Mouse (Mus musculus) thymus, adult 2 months (tissue): Measurements from ENCODE around the gene Nudt8. TPM values are rescaled to one million over a fixed set of nuclear protein-coding genes. Genes with fewer than 3 reads are reported as not detected.

Experiments used
- DNase-seq: peaks from one replicate; pipeline ENCODE4 v3.0.0; 2021
- H3K27ac ChIP-seq: fragments of 200-500 bp; 2 replicates; pipeline ENCODE4 v1.5.1; 2012; ENCODE audit warnings: low read length, control low read depth; ENCODE audit not compliant: control insufficient read depth, insufficient read depth
- H3K27me3 ChIP-seq: fragments of 200-500 bp; 2 replicates; pipeline ENCODE4 v1.6.1; 2012; ENCODE audit warnings: mild to moderate bottlenecking, low read length, moderate library complexity, mixed read lengths; ENCODE audit not compliant: control insufficient read depth, insufficient read depth
- H3K36me3 ChIP-seq: fragments of 200-500 bp; 2 replicates; pipeline ENCODE4 v1.6.1; 2012; ENCODE audit warnings: mild to moderate bottlenecking, low read length, moderate library complexity; ENCODE audit not compliant: control insufficient read depth, insufficient read depth
- H3K4me1 ChIP-seq: fragments of 200-500 bp; replicated peaks from 2 replicates; pipeline ENCODE4 v1.6.1; 2012; ENCODE audit warnings: low read length; ENCODE audit not compliant: control insufficient read depth, insufficient read depth
- H3K4me3 ChIP-seq: fragments of 200-500 bp; 2 replicates; pipeline ENCODE4 v1.5.1; 2012; ENCODE audit warnings: mild to moderate bottlenecking, low read length, control low read depth, moderate library complexity; ENCODE audit not compliant: control insufficient read depth, insufficient read depth
- CTCF ChIP-seq: fragments of 200-500 bp; IDR thresholded peaks from 2 replicates; pipeline ENCODE4 v1.5.1; 2012; ENCODE audit warnings: mild to moderate bottlenecking, control low read depth, low read length, moderate library complexity, borderline replicate concordance; ENCODE audit not compliant: control insufficient read depth, poor library complexity, insufficient read depth; ENCODE audit errors: extremely low read depth
- POLR2A ChIP-seq: fragments of 200-500 bp; IDR thresholded peaks from 2 replicates; pipeline ENCODE4 v1.6.1; 2012; ENCODE audit warnings: mild to moderate bottlenecking, low read length, control low read depth, moderate library complexity; ENCODE audit not compliant: control insufficient read depth, poor library complexity, insufficient read depth; ENCODE audit errors: extremely low read depth
- WGBS: fragments of 180-500 bp; shearing (Covaris S2); methylation state at CpG from one replicate; pipeline ENCODE4 v1.1.7; 2018; 5-methylcytosine and 5-hydroxymethylcytosine counted together
- polyA plus RNA-seq: library from polyadenylated mRNA; depleted of rRNA; stranded (reverse); fragments of >200 nt; gene quantifications from 2 replicates; pipeline ENCODE4 v1.2.3, GENCODE M21; 2012

Nudt8 gene
- polyA plus RNA-seq, 1 experiment: 23.6 TPM

DNA sequence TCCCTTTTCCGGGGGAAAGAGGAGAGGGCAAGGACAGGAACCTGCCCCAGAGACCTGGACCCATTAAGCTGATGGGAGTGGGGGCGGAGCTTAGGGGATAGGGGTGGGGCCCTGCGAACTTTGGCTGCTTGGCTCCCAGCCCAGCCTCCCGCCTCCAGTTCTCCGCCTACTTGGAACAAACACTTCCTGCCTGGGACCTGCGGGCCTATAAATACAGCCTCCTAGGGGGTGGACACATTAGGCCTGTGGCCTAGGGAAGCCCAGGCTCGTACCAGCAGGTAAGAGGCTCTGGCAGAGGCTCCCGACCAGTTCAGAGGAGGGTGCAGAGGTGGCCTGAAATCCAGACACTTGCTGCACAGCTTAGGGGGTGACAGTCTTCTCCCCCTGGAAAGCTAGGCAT lies 14.0 kb upstream of the Nudt8 start, which contains the start of gene Acy3:
TSS of gene Acy3 (plus strand) at position 237 of the 400 bp plus-strand sequence.
- 53% methylated on average over 8 of the region's 8 CpGs for WGBS
- no peak within 1 kb of the TSS for H3K4me3 ChIP-seq

DNA sequence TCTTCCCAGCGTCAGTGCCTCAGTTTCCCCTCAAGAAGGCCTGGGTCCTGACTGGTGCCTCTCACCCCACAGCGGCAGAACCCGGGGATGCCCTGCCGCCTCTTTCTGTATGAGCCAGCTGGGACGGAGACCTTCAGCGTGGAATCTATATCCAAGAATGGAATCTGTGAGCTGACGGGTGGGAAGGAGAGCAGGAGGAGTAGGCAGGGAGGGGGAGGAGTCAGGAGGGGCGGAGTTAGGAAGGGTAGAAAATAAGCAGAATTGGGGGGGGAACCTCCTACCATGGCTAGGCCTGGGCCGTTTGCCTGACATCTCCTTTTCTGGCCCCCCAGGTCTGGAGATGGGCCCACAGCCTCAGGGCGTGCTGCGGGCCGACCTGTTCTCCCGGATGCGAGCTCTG lies 12.3 kb upstream of the Nudt8 start:
- Histone ChIP-seq H3K27ac (no peak overlapping the region), H3K4me1 (peaks cover 16% of the 10 kb centered on the region), H3K27me3 (no peaks in the 10 kb centered on the region), H3K36me3 (no peaks in the 10 kb centered on the region), H3K4me3 (no peak overlapping the region)
- TF ChIP-seq POLR2A: no peak
- no peak for TF ChIP-seq CTCF
- DNase-seq: no peak
- WGBS: 97% methylated on average over 14 of the region's 14 CpGs

More for the DNA sequence above, 14.0 kb upstream of the Nudt8 start, which contains the start of gene Acy3:
- no peak for DNase-seq
- TF ChIP-seq POLR2A: no peak
- no peak for TF ChIP-seq CTCF
- Histone ChIP-seq H3K27ac (no peak within 1 kb of the TSS), H3K4me1 (peaks cover 16% of the 10 kb centered on the region), H3K27me3 (no peaks in the 10 kb centered on the region), H3K36me3 (no peaks in the 10 kb centered on the region)

DNA sequence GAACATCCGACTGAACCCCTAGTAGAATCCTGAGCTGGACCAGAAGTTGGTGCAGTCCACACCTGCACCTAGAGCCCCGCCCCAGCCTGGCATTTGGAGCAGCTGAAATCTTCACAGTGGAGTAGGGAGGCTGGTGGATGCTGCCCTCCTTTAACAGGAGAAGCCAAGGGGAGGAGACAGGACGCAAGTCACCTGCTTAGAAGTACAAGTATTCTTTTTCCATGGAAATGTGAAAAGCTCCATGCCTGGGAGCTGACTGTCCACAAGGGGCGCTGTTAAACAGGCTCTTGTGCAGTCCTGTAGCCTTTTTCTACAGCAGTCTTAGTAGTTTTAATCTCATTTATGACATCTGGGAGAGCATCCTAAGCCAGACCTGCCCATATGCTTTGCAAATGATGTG lies 11.6 kb upstream of the Nudt8 start:
- Histone ChIP-seq H3K4me3 (no peak overlapping the region), H3K36me3 (no peaks in the 10 kb centered on the region), H3K27me3 (no peaks in the 10 kb centered on the region), H3K4me1 (peaks cover 16% of the 10 kb centered on the region), H3K27ac (no peak overlapping the region)
- no peak for TF ChIP-seq POLR2A
- no peak for TF ChIP-seq CTCF
- WGBS: 95% methylated on average over 4 of the region's 4 CpGs
- DNase-seq: no peak

DNA sequence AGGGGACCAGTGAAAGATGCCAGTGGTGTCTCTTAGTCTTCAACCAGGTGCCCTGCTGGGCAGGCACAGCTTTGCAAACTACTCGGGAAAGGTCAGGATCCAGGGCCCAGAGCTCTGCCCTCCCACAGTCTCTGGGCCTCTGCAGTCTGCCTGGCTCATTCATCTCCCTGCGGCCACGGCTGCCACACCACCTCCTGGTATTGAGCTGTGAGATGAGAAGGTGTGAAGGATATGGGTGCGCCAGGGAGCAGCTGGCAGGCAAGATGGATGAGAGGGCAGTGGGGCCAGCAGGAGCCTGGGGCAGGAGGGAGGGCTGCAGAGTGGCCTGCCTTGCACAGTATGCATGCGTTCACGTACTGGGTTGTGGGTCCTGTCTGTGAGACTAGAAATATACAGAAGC lies 9.6 kb upstream of the Nudt8 start:
- Histone ChIP-seq H3K27ac (no peak overlapping the region), H3K27me3 (no peaks in the 10 kb centered on the region), H3K4me1 (0 out of 2 replicates have a peak, but pooled peaks cover 5% of the 10 kb centered on the region), H3K36me3 (no peaks in the 10 kb centered on the region), H3K4me3 (no peak overlapping the region)
- DNase-seq: no peak
- 90% methylated on average over 6 of the region's 6 CpGs for WGBS
- TF ChIP-seq POLR2A (no peak), CTCF (no peak)

- TF ChIP-seq POLR2A (no peak), CTCF (no peak)
- no peak for DNase-seq
- Histone ChIP-seq H3K27ac (no peak overlapping the region), H3K27me3 (no peaks in the 10 kb centered on the region), H3K4me3 (no peak overlapping the region), H3K4me1 (no peaks in the 10 kb centered on the region), H3K36me3 (no peaks in the 10 kb centered on the region)
- WGBS: 95% methylated on average over 3 of the region's 3 CpGs
Measured at GRCm38 (mm10) chr19:3991562-3991961, 8.8 kb upstream of the Nudt8 start.

DNA sequence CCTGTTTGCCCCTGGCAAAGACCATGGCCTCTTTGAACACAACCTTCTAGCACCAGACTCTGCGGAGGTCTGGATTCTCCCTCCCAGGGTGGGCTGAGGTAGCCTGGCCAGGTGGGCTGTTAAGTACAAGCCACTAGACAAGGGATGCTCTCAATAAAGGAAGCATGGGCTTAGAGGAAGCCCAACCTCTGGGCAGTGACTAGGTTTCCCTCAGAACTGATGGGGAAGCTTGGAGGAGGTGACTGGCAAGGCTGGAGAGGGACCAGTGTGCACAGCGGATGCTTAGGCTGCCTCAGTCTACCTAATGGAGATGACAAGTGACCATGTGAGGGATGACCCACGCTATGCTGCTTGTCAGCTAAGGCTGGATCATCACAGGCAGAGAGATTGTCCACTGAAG lies 8.4 kb upstream of the Nudt8 start:
- no peak for DNase-seq
- Histone ChIP-seq H3K36me3 (no peaks in the 10 kb centered on the region), H3K27ac (no peak overlapping the region), H3K4me1 (no peaks in the 10 kb centered on the region), H3K4me3 (no peak overlapping the region), H3K27me3 (no peaks in the 10 kb centered on the region)
- WGBS: 93% methylated on average over 3 of the region's 3 CpGs
- TF ChIP-seq CTCF (no peak), POLR2A (no peak)

GRCm38 (mm10) chr19:3992416-3992815 lies 8.0 kb upstream of the Nudt8 start, which contains the start of gene Tbx10:
Tbx10 (plus strand) TSS chr19:3992752.
- H3K4me1 ChIP-seq: no peaks in the 10 kb centered on the region
- no peaks in the 10 kb centered on the region for H3K36me3 ChIP-seq
- TF ChIP-seq CTCF (no peak), POLR2A (no peak)
- WGBS: 86% methylated on average over 5 of the region's 5 CpGs
- H3K27ac ChIP-seq: no peak within 1 kb of the TSS
- no peaks in the 10 kb centered on the region for H3K27me3 ChIP-seq
- DNase-seq: no peak
- no peak within 1 kb of the TSS for H3K4me3 ChIP-seq
